13 mouse cellular contexts compared by ENCODE assay signal in the genomic region with DNA sequence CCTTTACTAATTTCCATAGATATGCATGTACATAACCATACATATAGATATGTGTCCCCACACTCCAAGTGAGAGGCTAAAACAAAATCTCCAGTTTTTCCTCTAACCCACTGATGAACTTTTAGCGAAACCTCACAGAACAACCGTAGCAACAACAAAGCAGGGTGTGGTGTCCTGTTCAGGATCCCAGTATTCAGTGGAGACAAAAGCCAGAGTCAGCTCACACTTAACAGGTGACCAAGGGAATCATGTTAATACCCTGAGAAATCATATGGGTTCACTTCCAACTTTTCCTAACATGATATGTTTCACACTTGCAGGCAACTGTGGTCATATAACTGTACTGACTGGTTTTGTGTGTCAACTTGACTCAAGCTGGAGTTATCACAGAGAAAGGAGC.
"Had no signal": no experiment of that assay in that cellular context is flagged by ENCODE, and none has a peak within 500 bp of the region (broad histone marks: within the 10 kb centered on the region; RNA-seq: fewer than 3 reads in every experiment).

No protein-coding gene starts in this region.

- H3K4me3 ChIP-seq: lung, embryonic 15.5 days; midbrain, embryonic 13.5 days; midbrain, embryonic 15.5 days; neural tube, embryonic 12.5 days; stomach, embryonic 15.5 days had no signal

- H3K27ac ChIP-seq: lung, embryonic 15.5 days; midbrain, embryonic 13.5 days; midbrain, embryonic 15.5 days; neural tube, embryonic 12.5 days; stomach, embryonic 15.5 days; stomach, postnatal 0 days had no signal

- DNase-seq: lung, adult 2 months; lung, postnatal 14 days; lung, postnatal 36 days; right cerebral cortex, postnatal 14 days; thymus, adult 2 months; thymus, postnatal 25 days; thymus, postnatal 4 days had no signal

- H3K36me3 ChIP-seq: lung, embryonic 15.5 days; midbrain, embryonic 13.5 days; midbrain, embryonic 15.5 days; neural tube, embryonic 12.5 days; stomach, embryonic 15.5 days had no signal

- H3K4me1 ChIP-seq: lung, embryonic 15.5 days; midbrain, embryonic 15.5 days; neural tube, embryonic 12.5 days; stomach, embryonic 15.5 days had no signal

- H3K9me3 ChIP-seq: lung, embryonic 15.5 days; midbrain, embryonic 13.5 days; midbrain, embryonic 15.5 days; neural tube, embryonic 12.5 days; stomach, embryonic 15.5 days had no signal

- H3K27me3 ChIP-seq: lung, embryonic 15.5 days; midbrain, embryonic 13.5 days; midbrain, embryonic 15.5 days; neural tube, embryonic 12.5 days; stomach, embryonic 15.5 days had no signal
